Mouse (Mus musculus) right cerebral cortex, postnatal 4 days (tissue): ENCODE measurements around the gene Cept1.
A peak's percentile ranks its signal among the peaks of the same experiment; 100 is the strongest.
"Not testable (repeated sequence)": the region's sequence is repeated elsewhere in the genome, so short reads cannot be mapped to it uniquely, and the experiment has no call there.

Experiments used
- DNase-seq: peaks from one replicate; pipeline ENCODE4 v3.0.0-alpha.2; 2022

Cept1 gene

DNA sequence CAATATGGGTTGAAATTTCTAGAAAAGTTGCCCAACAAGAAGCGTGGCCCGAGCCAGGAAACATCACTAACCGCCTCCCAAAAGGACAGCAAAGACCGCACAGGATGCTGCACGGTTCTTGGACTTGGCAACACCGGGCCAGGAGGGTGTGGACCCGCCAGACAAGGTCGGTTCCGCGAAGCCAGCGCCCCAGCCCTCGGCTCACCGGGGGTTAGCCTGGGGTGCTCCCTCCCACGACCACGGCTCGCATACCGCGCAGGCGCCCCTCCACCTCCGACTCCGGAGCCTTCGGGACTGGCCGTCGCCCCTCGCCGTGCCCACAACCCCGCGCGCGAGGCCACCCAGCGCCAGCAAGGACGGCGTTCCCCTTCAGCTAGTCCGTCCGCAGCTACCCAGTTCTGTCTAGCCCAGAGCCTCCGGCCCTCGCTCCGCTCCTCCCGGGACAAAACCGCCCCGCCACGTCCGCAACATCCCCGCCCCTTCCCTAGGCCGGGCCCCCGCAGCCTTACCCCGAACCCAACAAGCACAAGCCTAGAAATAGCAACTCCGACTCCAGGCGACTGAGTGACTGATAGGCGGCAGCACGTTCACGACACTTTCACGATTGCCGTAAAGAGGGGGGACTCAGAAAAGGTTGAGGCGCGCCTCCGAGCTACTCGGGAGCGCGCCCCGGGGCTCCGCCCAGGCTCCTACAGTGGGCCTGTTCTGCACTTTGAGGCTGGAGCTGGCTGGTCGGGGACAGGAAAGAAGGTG, at the start of gene Cept1, which contains the start of gene Dram2:
TSS of gene Cept1 (minus strand) at position 632 of the 753 bp plus-strand sequence.
TSS of gene Dram2 (plus strand) at position 628 of the 753 bp plus-strand sequence.
- DNase-seq, result peak; percentile 87

GRCm38 (mm10) chr3:106593631-106594030, 46.0 kb upstream of the Cept1 start:
- DNase-seq, result not testable (repeated sequence)

DNA sequence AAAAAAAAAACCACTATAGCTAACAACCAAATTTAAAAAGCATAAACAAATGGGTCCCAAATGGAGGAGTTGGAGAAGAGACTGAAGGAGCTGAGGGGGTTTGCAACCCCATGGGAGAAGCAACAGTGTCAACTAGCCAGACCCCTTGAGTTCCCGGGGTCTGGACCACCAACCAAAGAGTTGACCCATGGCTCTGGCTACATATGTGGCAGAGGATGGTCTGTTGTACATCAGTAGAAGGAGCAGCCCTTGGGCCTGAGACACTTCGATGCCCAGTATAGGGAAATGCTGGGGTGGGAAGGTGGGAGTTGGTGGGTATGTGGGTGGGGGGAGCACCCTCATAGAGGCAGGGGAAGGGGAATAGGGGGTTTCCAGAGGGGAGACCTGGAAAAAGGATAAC, 31.7 kb upstream of the Cept1 start:
- no peak for DNase-seq

GRCm38 (mm10) chr3:106573191-106573590, 25.6 kb upstream of the Cept1 start:
- DNase-seq, result no peak

DNA sequence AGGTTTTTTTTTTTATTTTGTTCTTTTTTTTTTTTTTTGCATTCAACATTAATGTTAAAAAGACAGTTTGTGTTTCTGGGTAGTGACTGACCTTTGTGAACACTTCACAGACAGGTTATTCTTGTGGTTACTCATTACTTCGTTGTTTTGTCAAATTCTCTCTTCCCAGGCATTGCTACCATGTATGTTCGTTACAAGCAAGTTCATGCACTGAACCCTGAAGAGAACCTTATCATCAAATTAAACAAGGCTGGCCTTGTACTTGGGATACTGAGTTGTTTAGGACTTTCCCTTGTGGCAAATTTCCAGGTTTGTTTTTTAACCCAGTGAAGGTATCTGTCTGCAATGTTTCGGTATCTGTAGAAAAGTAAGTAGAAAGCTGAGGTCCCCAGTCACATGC, 18.3 kb upstream of the Cept1 start:
- DNase-seq, result no peak

- DNase-seq, result no peak
Measured at GRCm38 (mm10) chr3:106558271-106558670, 10.7 kb upstream of the Cept1 start.

GRCm38 (mm10) chr3:106555743-106556250, 8.2 kb upstream of the Cept1 start:
- no peak for DNase-seq

- no peak for DNase-seq
Measured at GRCm38 (mm10) chr3:106553411-106553810, 5.8 kb upstream of the Cept1 start.

GRCm38 (mm10) chr3:106548971-106549370, 1.4 kb upstream of the Cept1 start:
- no peak for DNase-seq

- no peak for DNase-seq
Measured at GRCm38 (mm10) chr3:106547924-106548539, 430 bp upstream of the Cept1 start.

DNA sequence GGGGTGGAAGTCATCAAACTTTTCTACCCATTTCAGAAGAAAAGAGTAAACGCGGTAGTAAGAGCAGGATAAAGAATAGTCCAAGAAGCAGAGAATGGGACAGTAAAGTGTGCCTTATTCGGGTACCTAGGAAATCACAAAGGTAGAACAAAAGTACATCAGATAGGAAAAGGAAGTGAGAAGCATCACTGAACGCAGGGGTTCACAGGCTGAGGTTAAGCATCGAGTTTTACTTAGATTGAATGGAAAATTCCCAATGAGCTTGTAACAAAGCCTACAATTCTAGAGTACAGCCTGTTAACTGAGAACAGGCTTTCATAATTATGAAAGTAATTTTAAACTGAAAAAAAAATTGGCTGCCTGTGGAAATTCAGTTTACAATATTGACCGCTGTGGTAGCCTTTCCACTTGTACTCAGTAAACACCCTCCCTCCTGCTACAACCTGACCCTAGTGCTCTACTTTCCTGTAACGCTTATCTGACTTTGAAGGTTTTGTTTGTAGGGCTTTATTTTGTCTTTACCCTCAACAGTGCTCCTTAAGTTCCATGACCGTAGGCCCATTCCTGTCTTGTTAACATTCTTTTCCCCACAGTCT, 2.8 kb downstream of the Cept1 start:
- no peak for DNase-seq

DNA sequence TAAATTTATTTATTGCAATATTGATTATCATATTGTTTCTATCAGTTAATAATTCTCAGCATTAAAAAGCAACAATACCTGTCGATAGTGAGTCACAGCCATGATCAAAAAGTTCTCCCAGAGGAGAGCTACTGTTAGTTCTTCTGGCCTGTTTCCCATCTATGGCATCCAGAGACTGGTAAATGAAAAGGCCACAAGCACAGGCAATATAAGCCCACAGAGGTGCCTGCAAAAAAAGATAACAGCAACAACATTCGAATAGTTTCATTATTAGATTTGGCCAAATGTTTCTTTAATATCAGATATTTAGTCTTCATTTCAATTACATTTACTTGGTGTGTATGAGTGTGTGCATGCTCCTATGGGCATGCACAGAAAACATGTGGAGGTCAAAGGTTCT, 14.3 kb downstream of the Cept1 start:
- no peak for DNase-seq

DNA sequence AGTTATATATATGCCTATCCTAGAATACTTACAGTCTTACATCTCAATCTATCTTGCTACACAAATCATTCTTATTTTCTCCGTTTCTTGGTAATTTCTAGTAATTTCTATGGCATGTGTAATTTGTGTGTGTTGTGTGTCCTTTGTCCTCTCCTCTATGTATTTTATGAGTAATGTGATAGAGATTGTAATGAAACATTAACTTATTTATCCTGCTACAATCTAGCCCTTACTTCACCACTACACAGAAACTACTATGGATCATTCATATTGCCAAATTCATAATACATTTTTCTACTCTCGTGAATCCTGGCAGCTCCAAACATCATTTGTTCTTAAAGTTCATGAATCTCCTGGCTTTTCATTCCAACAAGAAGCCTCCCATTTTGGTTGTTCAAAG, 19.6 kb downstream of the Cept1 start:
- DNase-seq, result no peak

- no peak for DNase-seq
Measured at GRCm38 (mm10) chr3:106526411-106526810, 21.2 kb downstream of the Cept1 start.

DNA sequence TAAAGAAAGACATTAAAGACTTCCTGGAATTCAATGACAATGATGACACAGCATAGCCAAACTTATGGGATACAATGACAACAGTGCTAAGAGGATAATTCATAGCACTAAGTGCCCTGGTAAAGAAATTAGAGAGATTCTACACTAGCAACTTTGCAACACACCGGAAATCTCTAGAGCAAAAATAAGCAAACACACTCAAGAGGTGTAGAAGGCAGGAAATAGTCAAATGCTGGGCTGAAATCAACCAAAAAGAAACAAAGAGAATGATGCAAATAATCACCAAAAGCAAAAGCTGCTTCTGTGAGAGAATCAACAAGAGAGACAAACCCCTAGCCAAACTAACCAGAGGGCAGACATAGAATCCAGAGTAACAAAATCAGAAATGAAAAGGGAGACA, 24.9 kb downstream of the Cept1 start:
- DNase-seq, result no peak

- DNase-seq, result no peak
Measured at GRCm38 (mm10) chr3:106515016-106515415, 32.6 kb downstream of the Cept1 start.

DNA sequence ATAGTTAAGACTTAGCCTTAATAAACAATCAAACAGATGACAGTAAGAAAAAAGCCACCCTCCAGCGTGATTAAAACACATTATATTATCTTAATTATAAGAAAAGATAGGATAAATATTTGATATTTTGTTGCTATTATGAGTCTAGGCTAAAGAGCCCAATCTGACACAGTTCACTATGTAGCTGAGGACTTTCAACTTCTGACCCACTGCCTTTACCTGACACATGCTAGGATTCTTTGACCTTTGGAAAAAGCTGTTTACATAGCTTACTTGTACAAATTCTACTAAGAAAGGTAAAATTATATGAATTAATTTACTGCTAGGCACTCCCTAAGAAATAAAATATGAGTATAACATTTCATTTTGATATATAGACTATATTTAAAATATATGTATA, 36.9 kb downstream of the Cept1 start:
- no peak for DNase-seq

- DNase-seq, result no peak
Measured at GRCm38 (mm10) chr3:106502892-106503291, 44.7 kb downstream of the Cept1 start.

DNA sequence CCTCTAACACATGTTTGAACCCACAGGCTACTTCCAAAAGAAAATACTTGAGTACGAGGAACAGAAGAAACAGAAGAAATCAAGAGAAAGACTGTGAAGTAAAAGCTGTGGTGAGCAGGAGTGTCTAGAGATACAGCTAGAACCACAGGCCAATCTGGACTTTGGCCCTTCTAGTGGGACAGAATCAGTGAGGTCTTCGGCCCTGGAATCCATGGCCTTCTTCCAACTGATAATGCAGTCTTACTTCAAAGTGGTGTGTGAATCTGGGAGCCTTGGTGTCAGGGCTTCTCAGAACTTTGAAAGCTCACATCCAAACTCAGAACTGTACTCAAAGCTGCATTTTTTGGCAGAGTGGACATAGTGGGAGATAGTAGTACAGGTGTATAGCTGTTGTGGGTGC, 47.1 kb downstream of the Cept1 start:
- DNase-seq, result no peak

DNA sequence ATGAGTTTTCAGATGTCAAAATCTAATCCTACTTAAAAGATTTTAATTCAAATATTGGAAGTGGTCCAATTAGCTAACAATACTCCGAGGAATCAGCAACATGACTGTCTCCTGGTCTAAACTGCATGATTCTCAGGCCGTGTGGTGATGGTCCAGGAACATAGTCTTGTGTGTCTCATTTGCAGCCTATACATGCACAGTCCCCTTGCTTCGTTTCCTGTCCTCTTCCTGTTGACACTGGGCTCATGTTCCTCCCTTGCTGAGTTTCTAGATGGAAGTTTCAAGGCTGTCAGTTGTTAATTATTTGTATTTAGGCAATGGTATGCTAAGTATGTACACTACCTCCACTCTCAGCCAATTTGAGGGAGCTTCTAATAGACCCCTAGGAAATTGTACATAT, 50.6 kb downstream of the Cept1 start:
- DNase-seq, result no peak

DNA sequence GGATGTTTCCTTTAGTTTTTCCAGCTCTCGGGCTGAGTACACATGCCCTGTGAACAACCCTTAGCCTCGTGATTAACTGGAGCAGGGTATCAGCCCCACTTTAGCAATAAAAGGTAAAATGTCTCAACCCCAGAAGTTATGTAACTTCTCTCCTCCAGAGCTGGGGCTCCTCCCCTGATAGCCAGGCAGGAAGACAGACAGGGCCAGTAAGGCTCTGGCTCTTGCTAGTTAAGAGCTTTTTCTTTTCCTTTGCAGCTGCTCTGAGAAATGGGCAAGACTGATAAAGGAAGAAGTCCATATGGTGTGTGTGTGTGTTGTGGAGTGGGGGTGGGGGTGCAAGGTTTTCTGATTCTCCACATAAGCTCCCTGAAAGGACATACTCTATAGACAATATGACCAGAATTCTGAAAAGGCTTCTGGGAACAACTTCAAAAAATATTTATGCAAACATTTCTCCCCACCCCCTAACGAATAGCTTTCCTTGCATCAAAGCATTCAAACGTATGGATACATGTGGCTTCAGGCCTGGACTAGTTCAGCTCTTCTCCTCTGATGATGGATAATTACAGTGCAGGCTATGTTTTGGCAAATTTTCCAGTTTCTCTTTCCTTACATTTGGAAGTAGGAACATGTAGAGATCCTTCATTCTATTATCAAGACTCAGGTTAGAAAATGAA, 51.4 kb downstream of the Cept1 start:
- no peak for DNase-seq

DNA sequence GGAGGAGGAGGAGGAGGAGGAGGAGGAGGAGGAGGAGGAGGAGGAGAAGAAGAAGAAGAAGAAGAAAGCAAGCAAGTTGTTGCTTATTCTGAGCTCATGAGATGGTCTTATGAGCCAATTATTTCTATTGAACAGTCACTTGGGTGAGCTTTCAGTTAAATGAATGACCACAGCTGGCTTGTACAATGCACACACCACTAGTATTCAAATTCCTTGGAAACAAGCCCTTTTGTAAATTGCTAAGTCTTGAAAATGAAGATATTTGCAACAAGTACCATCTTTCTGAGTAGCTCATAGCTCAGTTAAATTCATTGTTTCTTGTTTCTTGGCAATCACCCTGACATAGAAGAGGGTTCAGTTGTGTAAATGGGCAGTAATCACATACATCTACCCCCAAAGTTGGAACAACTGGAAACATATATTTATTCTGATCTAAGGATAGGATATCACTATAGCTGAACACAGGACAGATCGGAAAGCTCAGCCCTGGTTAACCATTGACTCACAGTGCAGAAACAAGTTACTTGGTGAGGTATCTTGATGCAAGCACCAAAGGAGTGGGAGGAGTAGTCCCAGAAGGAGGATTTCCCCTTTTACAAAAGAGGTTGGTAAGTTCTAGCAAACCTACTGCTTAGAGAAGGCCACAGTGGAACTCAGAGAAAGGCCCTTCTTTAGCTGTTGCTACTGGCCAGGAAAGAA, 52.1 kb downstream of the Cept1 start:
- DNase-seq, result no peak
